Mouse (Mus musculus) ES-Bruce4 (cell line): ENCODE measurements at regions not wholly inside any gene's neighbourhood (a gene's known extent, or its start where the extent isn't known, plus 50 kb on each side); places are given as distances from the start of the nearest gene placed in this dataset.

Experiments
- H3K27ac ChIP-seq: 2 replicates; pipeline ENCODE4 v1.5.1; 2012; ENCODE audit warnings: low read length, inconsistent platforms; ENCODE audit not compliant: insufficient read depth
- H3K27me3 ChIP-seq: 2 replicates; pipeline ENCODE4 v1.6.1; 2012; ENCODE audit warnings: mild to moderate bottlenecking, low read length, inconsistent platforms; ENCODE audit not compliant: control insufficient read depth, poor library complexity, insufficient read depth, severe bottlenecking
- H3K36me3 ChIP-seq: 2 replicates; pipeline ENCODE4 v1.6.1; 2012; ENCODE audit warnings: inconsistent platforms, mild to moderate bottlenecking, low read length, moderate library complexity; ENCODE audit not compliant: control insufficient read depth, poor library complexity, insufficient read depth, severe bottlenecking
- H3K4me1 ChIP-seq: one replicate; pipeline ENCODE4 v1.8.1; 2011; ENCODE audit warnings: low read length; ENCODE audit not compliant: control insufficient read depth, insufficient read depth
- H3K4me3 ChIP-seq: 2 replicates; pipeline ENCODE4 v1.5.1; 2011; ENCODE audit warnings: low read depth, mild to moderate bottlenecking, low read length
- H3K9ac ChIP-seq: 2 replicates; pipeline ENCODE4 v1.6.1; 2012; ENCODE audit warnings: low read depth, mild to moderate bottlenecking, inconsistent platforms; ENCODE audit not compliant: poor library complexity, severe bottlenecking
- H3K9me3 ChIP-seq: replicated peaks from 2 replicates; pipeline ENCODE4 v1.6.1; 2012; ENCODE audit warnings: mild to moderate bottlenecking, low read length, inconsistent platforms; ENCODE audit not compliant: control insufficient read depth, poor library complexity, insufficient read depth, severe bottlenecking
- CTCF ChIP-seq: IDR thresholded peaks from one replicate; pipeline ENCODE4 v1.8.1; 2011; ENCODE audit warnings: low read depth, low read length
- EP300 ChIP-seq: IDR thresholded peaks from 2 replicates; pipeline ENCODE4 v1.6.1; 2011; ENCODE audit warnings: low read depth, low read length; ENCODE audit not compliant: insufficient read depth
- POLR2A ChIP-seq: IDR thresholded peaks from one replicate; pipeline ENCODE4 v1.8.1; 2011; ENCODE audit warnings: low read length; ENCODE audit not compliant: insufficient read depth

DNA sequence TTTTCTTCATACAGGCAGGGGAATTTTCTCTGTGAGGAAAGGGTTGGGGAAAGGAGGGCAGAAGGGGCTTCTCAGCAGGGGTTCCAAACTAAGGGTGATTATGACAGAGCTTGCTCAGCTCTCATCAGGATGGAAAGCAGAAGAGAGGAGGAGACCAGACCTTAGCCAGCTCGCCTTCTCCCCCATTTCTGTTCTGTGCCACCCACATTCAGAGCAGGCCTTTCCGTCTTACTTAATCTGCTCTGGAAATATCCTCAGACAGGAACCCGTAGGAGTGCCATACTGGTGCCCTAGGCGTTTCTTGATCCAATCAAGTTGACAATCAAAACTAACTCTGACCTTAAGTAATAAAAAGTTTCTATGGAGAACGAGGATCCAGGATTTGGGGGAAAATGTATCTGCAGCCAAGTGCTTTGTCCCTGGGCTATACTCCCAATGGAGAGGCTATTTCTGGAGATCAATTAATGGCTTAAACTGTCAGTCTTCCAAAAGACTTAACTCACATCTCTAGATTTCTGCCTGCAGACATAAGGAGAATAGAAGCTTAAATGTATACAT, 258.6 kb downstream of the Kcnj2 start:
- no peak for TF ChIP-seq EP300
- no peak for TF ChIP-seq CTCF
- TF ChIP-seq POLR2A, result no peak

DNA sequence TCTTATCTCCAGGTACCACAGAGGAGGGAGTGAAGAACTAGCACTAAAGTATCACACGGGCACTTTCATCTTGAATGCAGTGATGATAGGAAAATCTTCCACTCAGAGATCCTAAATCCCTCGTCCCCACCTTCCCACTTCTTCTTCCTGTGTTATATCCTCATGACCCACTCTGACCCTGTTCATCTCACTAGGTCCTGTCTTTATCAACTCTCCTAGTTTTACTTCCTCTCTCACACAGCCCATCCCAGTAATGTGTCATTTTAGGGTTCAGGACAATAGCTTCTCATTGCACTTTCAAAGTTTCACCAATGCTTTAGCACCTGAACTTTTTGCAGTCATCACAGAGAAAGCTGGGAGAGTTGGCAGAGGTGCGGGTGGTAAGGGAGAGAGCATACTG, 261.0 kb downstream of the Kcnj2 start:
- no peak overlapping the region for H3K27ac ChIP-seq
- H3K4me1 ChIP-seq, result no peaks in the 10 kb centered on the region
- H3K4me3 ChIP-seq, result no peak overlapping the region
- no peak overlapping the region for H3K9ac ChIP-seq
- H3K36me3 ChIP-seq, result no peaks in the 10 kb centered on the region
- no peaks in the 10 kb centered on the region; the same call in 1 of the 2 replicates for H3K9me3 ChIP-seq
- TF ChIP-seq CTCF (no peak), EP300 (no peak), POLR2A (no peak)
- no peaks in the 10 kb centered on the region for H3K27me3 ChIP-seq

More for the DNA sequence above, 258.6 kb downstream of the Kcnj2 start:
- Histone ChIP-seq H3K36me3 (no peaks in the 10 kb centered on the region), H3K9ac (no peak overlapping the region), H3K27me3 (no peaks in the 10 kb centered on the region), H3K9me3 (no peaks in the 10 kb centered on the region; the same call in 1 of the 2 replicates), H3K4me1 (no peaks in the 10 kb centered on the region), H3K27ac (no peak overlapping the region), H3K4me3 (no peak overlapping the region)

DNA sequence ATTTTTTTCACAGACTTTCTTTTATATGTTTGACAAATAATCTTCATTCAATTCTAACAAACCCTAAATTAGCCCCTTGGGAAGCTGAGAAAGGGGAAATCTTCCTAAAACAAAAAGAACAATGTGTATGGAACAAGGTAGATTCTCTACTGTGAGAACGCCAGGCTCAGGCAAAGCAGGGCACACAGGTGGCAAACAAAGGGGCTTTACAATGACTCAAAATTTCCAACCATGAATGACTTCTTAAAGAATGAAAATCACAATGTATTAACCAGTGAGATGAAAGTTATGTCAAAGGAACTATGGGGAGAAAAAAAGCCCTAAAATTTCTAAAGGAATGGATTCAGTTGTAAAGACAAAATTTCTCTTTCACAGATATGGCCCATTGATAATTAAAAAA, 262.3 kb downstream of the Kcnj2 start:
- TF ChIP-seq EP300, result no peak
- TF ChIP-seq CTCF, result no peak
- TF ChIP-seq POLR2A, result no peak
- Histone ChIP-seq H3K36me3 (no peaks in the 10 kb centered on the region), H3K27ac (no peak overlapping the region), H3K9ac (no peak overlapping the region), H3K27me3 (no peaks in the 10 kb centered on the region), H3K4me3 (no peak overlapping the region), H3K9me3 (no peaks in the 10 kb centered on the region; the same call in 1 of the 2 replicates), H3K4me1 (no peaks in the 10 kb centered on the region)

DNA sequence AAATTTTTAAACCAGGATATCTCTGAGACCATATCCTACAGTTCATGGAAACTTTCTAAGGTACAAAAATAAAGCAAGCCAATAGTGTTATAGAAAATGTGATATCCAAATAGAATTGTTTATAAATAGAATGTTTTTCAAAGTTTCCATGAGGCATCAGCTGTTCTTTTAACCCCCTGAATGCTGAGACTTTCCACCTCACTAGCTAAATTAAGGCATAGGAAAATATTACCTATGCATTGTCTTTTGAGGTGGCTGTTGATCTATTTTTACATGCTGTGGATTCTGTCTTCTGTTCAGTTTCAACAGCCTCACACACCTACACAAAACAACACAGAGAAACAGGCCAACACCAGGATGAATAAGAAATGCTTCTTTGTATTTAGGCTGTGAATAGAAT, 265.6 kb downstream of the Kcnj2 start:
- no peaks in the 10 kb centered on the region for H3K4me1 ChIP-seq

DNA sequence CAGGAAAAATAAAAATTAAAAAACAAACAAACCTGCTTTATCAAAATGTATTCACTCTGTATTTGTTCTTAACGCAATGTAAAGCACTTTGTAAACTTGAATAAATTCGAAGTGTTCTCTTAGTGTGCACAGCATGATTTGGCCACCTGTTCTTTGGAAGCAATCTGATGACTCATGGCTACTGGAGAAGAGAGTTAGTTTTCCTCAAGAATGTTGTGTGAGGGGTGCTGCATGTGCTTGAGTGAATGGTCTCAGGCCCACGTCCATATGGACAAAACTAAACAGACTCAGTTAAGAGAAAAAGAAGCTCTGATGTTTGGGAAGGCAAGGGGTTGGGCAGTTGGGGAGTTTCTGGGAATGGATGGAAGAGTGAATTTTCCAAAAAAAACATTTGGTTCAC, 267.1 kb downstream of the Kcnj2 start:
- H3K9me3 ChIP-seq, result no peaks in the 10 kb centered on the region
- H3K4me1 ChIP-seq, result no peaks in the 10 kb centered on the region
- no peaks in the 10 kb centered on the region for H3K27me3 ChIP-seq
- H3K4me3 ChIP-seq, result no peak overlapping the region
- no peaks in the 10 kb centered on the region for H3K36me3 ChIP-seq
- TF ChIP-seq CTCF (no peak), POLR2A (no peak), EP300 (no peak)
- H3K27ac ChIP-seq, result no peak overlapping the region
- H3K9ac ChIP-seq, result no peak overlapping the region

More for the DNA sequence above, 265.6 kb downstream of the Kcnj2 start:
- H3K4me3 ChIP-seq, result no peak overlapping the region
- TF ChIP-seq CTCF, result no peak
- no peak for TF ChIP-seq POLR2A
- no peak for TF ChIP-seq EP300
- H3K9ac ChIP-seq, result no peak overlapping the region
- H3K9me3 ChIP-seq, result no peaks in the 10 kb centered on the region; the same call in 1 of the 2 replicates
- H3K27me3 ChIP-seq, result no peaks in the 10 kb centered on the region
- H3K36me3 ChIP-seq, result no peaks in the 10 kb centered on the region
- H3K27ac ChIP-seq, result no peak overlapping the region

DNA sequence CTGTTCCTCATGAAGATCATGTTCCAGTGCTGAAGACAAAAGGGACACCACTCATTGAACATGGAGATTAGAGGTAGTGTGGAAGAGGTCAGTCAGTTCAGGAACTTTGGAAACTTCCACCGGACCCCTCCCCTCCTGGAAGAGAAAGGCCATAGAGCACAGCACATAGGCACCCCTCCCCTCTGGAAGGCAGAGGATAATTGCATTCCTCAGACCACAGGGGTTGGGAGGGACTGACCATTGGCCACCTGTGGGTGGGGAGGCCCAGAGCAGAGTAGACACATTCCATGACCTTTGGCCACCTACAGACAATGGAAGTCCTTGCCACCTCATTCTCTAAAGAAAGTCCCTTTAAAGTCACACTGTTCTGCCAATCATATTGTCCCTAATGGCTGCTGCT, 281.6 kb downstream of the Kcnj2 start:
- H3K9me3 ChIP-seq, result no peaks in the 10 kb centered on the region; the same call in 1 of the 2 replicates
- H3K27me3 ChIP-seq, result no peaks in the 10 kb centered on the region
- H3K9ac ChIP-seq, result no peak overlapping the region
- TF ChIP-seq EP300, result peak; percentile 51; the same call in 1 of the 2 replicates
- TF ChIP-seq CTCF, result no peak
- no peak for TF ChIP-seq POLR2A
- H3K4me1 ChIP-seq, result no peaks in the 10 kb centered on the region
- H3K4me3 ChIP-seq, result no peak overlapping the region
- H3K36me3 ChIP-seq, result no peaks in the 10 kb centered on the region; the same call in 1 of the 2 replicates
- H3K27ac ChIP-seq, result no peak overlapping the region
